Mouse (Mus musculus): ENCODE results near the gene Enc1. TPM values are rescaled to one million over a fixed set of nuclear protein-coding genes. Genes with fewer than 3 reads are reported as not detected.
"Not testable (repeated sequence)": the region's sequence is repeated elsewhere in the genome, so short reads cannot be mapped to it uniquely, and the experiment has no call there.

Gene Enc1
- total RNA-seq, 1 experiment from 2014 or later: 4.6 TPM

DNA sequence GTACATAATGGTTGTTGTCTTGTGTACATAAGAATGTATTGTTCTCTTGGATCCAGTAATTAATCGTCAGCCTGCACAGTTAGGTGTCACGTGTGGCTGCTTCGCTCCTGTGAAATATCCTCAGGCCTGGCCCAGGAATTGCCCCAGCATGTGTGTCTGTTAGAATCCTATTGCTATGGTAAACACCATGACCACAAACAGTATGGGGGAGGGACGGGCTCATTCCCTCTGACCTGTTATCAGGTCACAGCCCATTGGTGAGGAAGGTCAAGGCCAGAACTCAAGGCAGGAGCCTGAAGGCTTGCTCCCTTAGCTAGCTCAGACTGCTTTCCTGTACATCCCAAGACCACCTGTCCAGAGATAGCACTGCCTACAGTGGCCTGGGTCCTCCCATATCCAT lies 6.8 kb downstream of the Enc1 start:
- ATAC-seq (replicated peaks; ENCODE audit: insufficient number of reproducible peaks, low FRiP score, low TSS enrichment, poor library complexity, severe bottlenecking): no peak

DNA sequence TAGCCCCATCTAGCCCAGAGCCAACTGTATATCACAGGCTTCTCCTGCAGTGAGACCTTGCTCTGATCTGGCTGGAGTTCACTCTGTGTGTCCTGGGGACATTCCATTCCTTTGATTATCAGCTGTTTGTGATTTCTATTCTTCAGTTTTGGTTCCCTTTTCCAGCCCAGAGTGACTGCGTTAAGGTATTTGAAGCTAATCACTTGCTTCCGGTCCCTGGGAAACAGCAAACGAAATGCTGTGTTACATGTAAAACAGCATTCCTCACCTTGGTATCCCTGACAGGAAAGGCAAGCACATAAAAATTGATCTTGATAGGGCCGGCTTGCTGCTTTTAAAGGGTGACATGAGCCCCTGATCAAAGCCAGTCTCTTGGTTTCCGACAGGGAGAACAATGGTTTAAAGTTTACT lies 8.2 kb downstream of the Enc1 start:
- no peak for ATAC-seq (replicated peaks; ENCODE audit: insufficient number of reproducible peaks, low FRiP score, low TSS enrichment, poor library complexity, severe bottlenecking)

DNA sequence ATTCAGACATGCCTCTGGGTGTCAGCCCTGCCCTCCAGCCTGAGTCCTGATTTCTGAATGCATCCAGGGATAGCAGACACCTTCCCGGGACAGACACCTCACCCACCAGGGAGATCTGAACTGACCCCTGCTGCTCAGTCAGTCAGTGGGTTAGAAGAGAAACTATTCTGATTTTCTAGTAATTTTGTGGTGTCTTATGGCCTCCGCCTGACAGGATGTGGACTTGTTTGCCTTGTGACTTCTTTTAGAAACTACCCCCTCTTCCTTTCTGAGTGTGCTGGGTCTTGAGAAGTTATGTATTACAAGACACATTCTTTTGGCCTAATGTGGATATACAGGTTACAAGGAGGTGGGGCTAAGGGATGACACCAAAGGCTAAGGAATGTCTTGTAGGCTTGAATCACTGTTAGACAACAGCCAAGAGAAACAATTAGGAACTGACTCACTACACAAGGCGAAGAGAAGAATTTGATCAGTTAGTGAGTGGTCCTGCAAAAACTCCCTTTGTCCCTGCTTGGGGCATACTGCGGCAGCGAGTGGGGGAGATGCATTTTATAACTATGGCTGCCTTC lies 8.7 kb downstream of the Enc1 start:
- ATAC-seq (replicated peaks; ENCODE audit: insufficient number of reproducible peaks, low FRiP score, low TSS enrichment, poor library complexity, severe bottlenecking): no peak

- ATAC-seq (replicated peaks; ENCODE audit: insufficient number of reproducible peaks, low FRiP score, low TSS enrichment, poor library complexity, severe bottlenecking): no peak
Measured at GRCm38 (mm10) chr13:97250148-97250547, 9.2 kb downstream of the Enc1 start.

GRCm38 (mm10) chr13:97250551-97251380 lies 9.9 kb downstream of the Enc1 start:
- no peak for ATAC-seq (replicated peaks; ENCODE audit: insufficient number of reproducible peaks, low FRiP score, low TSS enrichment, poor library complexity, severe bottlenecking)

- no peak for ATAC-seq (replicated peaks; ENCODE audit: insufficient number of reproducible peaks, low FRiP score, low TSS enrichment, poor library complexity, severe bottlenecking)
Measured at GRCm38 (mm10) chr13:97251736-97252135, 10.8 kb downstream of the Enc1 start.

DNA sequence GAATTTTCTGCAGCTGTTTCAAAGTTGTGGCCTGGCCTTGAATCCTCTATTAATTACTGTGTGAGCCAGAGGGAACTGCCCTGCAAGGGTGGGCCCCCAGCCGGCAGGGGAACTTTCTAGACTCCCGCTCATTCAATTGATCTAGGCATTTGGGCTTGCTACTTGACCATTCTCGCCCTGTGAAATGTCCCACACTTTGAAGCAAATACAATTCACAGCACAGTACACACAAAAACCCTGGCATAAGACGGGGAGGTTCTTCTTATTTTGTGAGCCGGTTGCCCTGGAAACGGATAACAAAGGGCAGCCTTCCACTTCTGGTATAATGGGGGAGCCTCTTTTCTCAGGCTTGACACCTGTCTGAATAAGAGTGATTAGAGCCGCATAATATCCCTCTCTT lies 11.6 kb downstream of the Enc1 start:
- ATAC-seq (replicated peaks; ENCODE audit: insufficient number of reproducible peaks, low FRiP score, low TSS enrichment, poor library complexity, severe bottlenecking): no peak

- no peak for ATAC-seq (replicated peaks; ENCODE audit: insufficient number of reproducible peaks, low FRiP score, low TSS enrichment, poor library complexity, severe bottlenecking)
Measured at GRCm38 (mm10) chr13:97253418-97253981, 12.6 kb downstream of the Enc1 start.

- no peak for ATAC-seq (replicated peaks; ENCODE audit: insufficient number of reproducible peaks, low FRiP score, low TSS enrichment, poor library complexity, severe bottlenecking)
Measured at GRCm38 (mm10) chr13:97253994-97254393, 13.1 kb downstream of the Enc1 start.

GRCm38 (mm10) chr13:97254564-97255164 lies 13.8 kb downstream of the Enc1 start:
- ATAC-seq (replicated peaks; ENCODE audit: insufficient number of reproducible peaks, low FRiP score, low TSS enrichment, poor library complexity, severe bottlenecking): 0 out of 2 replicates have a peak, but pooled peaks have one; percentile 36

DNA sequence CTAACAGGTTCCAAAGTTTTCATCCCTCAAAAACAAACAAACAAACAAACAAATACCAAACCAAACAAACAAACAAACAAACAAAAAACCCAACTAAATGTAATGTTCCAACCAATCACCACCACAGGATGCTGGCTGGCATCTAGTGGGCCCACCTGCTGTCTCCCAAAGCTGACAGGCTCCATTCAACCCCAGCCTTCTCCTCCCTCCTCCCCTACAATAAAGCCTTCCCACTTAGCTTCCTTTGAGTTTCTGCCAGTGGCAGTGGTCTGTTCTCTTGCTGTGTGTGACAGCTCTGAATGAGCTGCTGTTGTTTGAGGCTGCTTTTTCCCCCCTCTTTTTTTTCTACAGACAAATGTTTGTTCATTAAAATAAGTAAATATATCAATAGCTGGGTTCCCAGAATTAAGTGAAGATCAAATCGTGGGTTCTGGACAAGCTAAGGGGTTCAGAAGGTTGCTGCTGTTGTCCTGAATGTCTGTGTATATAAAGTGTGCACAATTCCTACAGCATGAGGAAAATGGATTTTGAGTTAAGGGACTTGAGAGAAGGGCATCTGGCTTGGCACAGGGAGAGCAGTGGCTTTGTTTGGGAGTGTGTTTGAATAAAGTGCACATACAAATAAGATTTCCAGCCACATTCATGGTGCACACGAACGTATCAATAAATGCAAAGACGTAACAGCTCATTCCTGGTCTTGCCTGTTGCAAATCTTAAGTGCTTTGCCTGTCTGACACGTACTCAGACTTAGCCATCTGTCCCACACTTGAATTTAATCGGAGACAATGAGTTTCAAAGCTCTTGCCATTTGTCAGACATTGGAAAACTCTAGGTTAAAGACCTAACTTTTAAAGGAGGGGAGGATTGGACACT lies 15.3 kb downstream of the Enc1 start:
- no peak for ATAC-seq (replicated peaks; ENCODE audit: insufficient number of reproducible peaks, low FRiP score, low TSS enrichment, poor library complexity, severe bottlenecking)

DNA sequence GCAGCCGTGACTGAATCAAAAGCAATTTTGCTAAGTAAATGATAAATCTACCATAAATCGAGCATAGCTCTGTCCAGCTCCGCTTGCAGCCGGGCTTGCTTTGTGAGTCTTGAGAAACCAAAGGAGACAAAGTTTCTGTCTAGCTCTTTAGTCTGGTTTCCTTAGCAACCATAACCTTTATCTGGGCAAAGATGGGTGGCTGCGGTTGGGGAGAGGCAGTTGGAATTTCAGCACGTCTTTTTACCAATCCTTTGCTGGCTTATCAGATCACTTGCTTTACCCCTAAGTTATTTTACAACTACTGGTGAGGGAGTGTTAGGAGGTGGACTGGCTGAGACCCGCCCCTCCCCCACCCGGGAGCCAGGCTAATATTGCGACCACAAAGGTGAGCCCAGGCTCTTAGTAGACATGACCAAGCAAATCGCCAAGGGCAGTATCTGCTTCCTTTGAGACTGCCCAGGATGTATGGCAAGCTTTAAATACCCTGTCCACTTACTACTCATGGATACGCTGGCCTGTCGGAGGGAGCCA lies 16.0 kb downstream of the Enc1 start:
- no peak for ATAC-seq (replicated peaks; ENCODE audit: insufficient number of reproducible peaks, low FRiP score, low TSS enrichment, poor library complexity, severe bottlenecking)

DNA sequence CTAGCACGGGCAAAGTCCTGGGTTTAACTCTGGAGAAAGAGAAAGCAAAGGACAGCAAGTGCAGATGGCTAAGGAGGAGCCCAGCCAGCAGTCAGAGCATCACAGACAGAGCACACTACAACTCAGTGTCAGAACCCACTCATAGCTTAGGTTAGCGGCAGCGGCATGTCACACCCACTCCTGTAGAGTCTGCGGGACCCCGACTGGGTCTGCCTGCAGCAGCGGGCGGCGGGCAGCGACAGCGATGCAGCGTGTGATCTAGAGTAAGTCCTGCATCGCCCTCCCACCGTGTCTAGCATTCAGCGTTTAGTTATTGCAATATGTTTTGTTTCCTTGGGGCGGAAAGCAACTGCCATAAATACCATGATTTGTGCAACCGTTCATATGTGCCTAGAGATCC lies 18.4 kb downstream of the Enc1 start:
- no peak for ATAC-seq (replicated peaks; ENCODE audit: insufficient number of reproducible peaks, low FRiP score, low TSS enrichment, poor library complexity, severe bottlenecking)

- ATAC-seq (replicated peaks; ENCODE audit: insufficient number of reproducible peaks, low FRiP score, low TSS enrichment, poor library complexity, severe bottlenecking): no peak
Measured at GRCm38 (mm10) chr13:97260456-97261180, 19.7 kb downstream of the Enc1 start.

GRCm38 (mm10) chr13:97261549-97261948 lies 20.6 kb downstream of the Enc1 start:
- ATAC-seq (replicated peaks; ENCODE audit: insufficient number of reproducible peaks, low FRiP score, low TSS enrichment, poor library complexity, severe bottlenecking): no peak

- ATAC-seq (replicated peaks; ENCODE audit: insufficient number of reproducible peaks, low FRiP score, low TSS enrichment, poor library complexity, severe bottlenecking): no peak
Measured at GRCm38 (mm10) chr13:97262676-97263075, 21.8 kb downstream of the Enc1 start.

DNA sequence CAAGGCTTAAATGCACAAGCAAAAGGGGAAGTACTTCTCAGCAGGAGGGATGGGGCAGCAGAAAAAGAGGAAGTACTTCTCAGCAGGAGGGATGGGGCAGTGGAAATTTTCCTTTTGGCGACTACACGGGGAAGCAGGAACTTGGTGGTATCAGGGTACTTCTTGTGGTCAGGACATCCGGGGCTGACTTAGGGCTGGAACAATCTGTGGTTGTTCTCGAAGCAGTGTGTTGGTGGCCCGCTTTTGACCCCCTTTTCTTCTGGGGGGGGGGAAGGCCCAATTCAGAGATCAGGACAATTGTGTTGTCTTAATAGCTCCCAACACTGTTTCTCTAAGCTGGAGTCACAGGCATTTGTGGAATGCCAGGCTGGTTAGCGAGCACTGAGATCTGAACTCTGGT lies 24.6 kb downstream of the Enc1 start:
- ATAC-seq (replicated peaks; ENCODE audit: insufficient number of reproducible peaks, low FRiP score, low TSS enrichment, poor library complexity, severe bottlenecking): not testable (repeated sequence)

GRCm38 (mm10) chr13:97270723-97271122 lies 29.8 kb downstream of the Enc1 start:
- no peak for ATAC-seq (replicated peaks; ENCODE audit: insufficient number of reproducible peaks, low FRiP score, low TSS enrichment, poor library complexity, severe bottlenecking)

Data from monocyte, adult 5-6 weeks (primary cell).